Mouse (Mus musculus): ENCODE results near the gene Adm2.

The Adm2 gene

GRCm38 (mm10) chr15:89322670-89323522 lies at the start of gene Adm2:
Adm2 (plus strand) TSS chr15:89322720.
- DNase-seq = peak in 1 of 2 experiments; percentile 39

- no peak for DNase-seq
Measured at GRCm38 (mm10) chr15:89275497-89275896, 47.0 kb upstream of the Adm2 start.

- DNase-seq = no peak
Measured at GRCm38 (mm10) chr15:89277366-89277765, 45.2 kb upstream of the Adm2 start.

GRCm38 (mm10) chr15:89282546-89282945 lies 40.0 kb upstream of the Adm2 start:
- no peak for DNase-seq

GRCm38 (mm10) chr15:89284094-89284493 lies 38.4 kb upstream of the Adm2 start:
- no peak for DNase-seq

GRCm38 (mm10) chr15:89285004-89285403 lies 37.5 kb upstream of the Adm2 start:
- DNase-seq = peak in 1 of 2 experiments; percentile 21

- DNase-seq = no peak
Measured at GRCm38 (mm10) chr15:89285478-89285877, 37.0 kb upstream of the Adm2 start.

GRCm38 (mm10) chr15:89286114-89286513 lies 36.4 kb upstream of the Adm2 start:
- no peak for DNase-seq

- no peak for DNase-seq
Measured at GRCm38 (mm10) chr15:89286582-89286981, 35.9 kb upstream of the Adm2 start.

- no peak for DNase-seq
Measured at GRCm38 (mm10) chr15:89288227-89288767, 34.2 kb upstream of the Adm2 start.

GRCm38 (mm10) chr15:89289455-89289854 lies 33.1 kb upstream of the Adm2 start:
- DNase-seq = no peak

- DNase-seq = no peak
Measured at GRCm38 (mm10) chr15:89291521-89291920, 31.0 kb upstream of the Adm2 start.

GRCm38 (mm10) chr15:89292795-89293194 lies 29.7 kb upstream of the Adm2 start:
- no peak for DNase-seq

GRCm38 (mm10) chr15:89293778-89294177 lies 28.7 kb upstream of the Adm2 start:
- DNase-seq = no peak

GRCm38 (mm10) chr15:89295580-89296165 lies 26.8 kb upstream of the Adm2 start:
- no peak for DNase-seq

GRCm38 (mm10) chr15:89296465-89296864 lies 26.1 kb upstream of the Adm2 start:
- peak; percentile 26 to 27 for DNase-seq

GRCm38 (mm10) chr15:89297695-89298094 lies 24.8 kb upstream of the Adm2 start:
- no peak for DNase-seq

GRCm38 (mm10) chr15:89300180-89300579 lies 22.3 kb upstream of the Adm2 start:
- peak; percentile 71 to 72 for DNase-seq

GRCm38 (mm10) chr15:89300600-89300999 lies 21.9 kb upstream of the Adm2 start:
- peak; percentile 47 to 62 for DNase-seq

GRCm38 (mm10) chr15:89305966-89306365 lies 16.6 kb upstream of the Adm2 start:
- DNase-seq = no peak

- no peak for DNase-seq
Measured at GRCm38 (mm10) chr15:89307461-89307860, 15.1 kb upstream of the Adm2 start.

GRCm38 (mm10) chr15:89308406-89309139 lies 13.9 kb upstream of the Adm2 start:
- DNase-seq = no peak

GRCm38 (mm10) chr15:89309962-89310498 lies 12.5 kb upstream of the Adm2 start:
- DNase-seq = no peak

All from kidney, postnatal 36 days (tissue).